Mouse (Mus musculus) liver, adult 2 months (tissue): ENCODE results near the gene Gm4922.

Experiments
- CTCF ChIP-seq: fragments of 200-500 bp; IDR thresholded peaks from 2 replicates; pipeline ENCODE4 v1.5.1; 2011; ENCODE audit warnings: low read depth, low read length, control low read depth
- POLR2A ChIP-seq: fragments of 200-500 bp; IDR thresholded peaks from 2 replicates; pipeline ENCODE4 v1.6.1; 2011; ENCODE audit warnings: low read length, control low read depth; ENCODE audit not compliant: insufficient read depth; ENCODE audit errors: extremely low read depth

- TF ChIP-seq CTCF (no peak), POLR2A (no peak)
Observed at GRCm38 (mm10) chr10:18811751-18812150, 25.2 kb upstream of the Gm4922 start.
